Mouse (Mus musculus) right cerebral cortex, postnatal 10 days (tissue): ENCODE measurements at regions not wholly inside any gene's neighbourhood (a gene's known extent, or its start where the extent isn't known, plus 50 kb on each side); places are given as distances from the start of the nearest gene placed in this dataset.
A peak's percentile ranks its signal among the peaks of the same experiment; 100 is the strongest.

Source experiments
- DNase-seq, 2 experiments: peaks; one replicate each; pipeline ENCODE4 v3.0.0; 2021; ENCODE audit warnings: low spot score in 2 of 2

- peak; percentile 22 to 38 for DNase-seq
These were observed 688.1 kb downstream of the Gm826 start for GRCm38 (mm10) chr2:159645861-159646260.

- no peak for DNase-seq
These were observed 687.4 kb downstream of the Gm826 start for GRCm38 (mm10) chr2:159646595-159646994.

DNA sequence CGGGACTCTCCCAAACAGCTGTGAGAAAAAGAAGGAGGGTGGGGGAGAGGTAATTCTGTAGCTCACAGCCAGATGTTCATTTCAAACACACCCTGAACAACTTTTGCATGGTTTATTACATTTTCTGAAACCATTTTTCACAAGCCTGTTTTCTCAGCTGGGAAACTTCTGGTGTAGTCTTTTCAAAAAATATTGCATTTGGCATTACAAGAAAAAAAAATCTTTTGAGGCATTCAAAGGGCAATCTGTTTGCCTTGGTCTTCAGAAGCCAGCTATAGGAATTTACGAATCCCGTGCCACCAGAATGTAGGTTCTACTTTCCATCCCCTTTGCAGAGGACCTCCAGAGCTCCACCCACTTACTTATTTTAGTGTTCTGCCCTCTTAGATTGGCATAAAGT lies 681.7 kb downstream of the Gm826 start:
- DNase-seq: no peak

DNA sequence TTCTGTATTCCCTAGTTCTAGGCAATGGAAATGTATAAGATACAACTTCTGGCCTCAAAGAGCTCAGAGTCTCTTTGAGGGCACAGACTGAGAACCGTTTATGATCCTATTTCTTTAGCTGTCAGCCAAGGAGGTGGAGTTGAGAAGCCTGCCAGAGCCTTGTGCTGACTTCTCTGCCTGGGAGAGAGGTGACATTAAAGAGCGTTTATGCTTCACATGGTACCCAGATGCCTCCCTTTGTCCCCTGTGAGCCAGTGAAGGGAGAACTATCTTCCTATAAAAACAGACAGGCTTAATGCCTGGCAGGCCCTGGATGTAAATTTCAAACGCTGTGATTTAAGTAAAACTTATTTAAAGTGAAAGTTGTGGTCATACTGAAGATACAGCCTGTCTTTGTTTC lies 657.1 kb downstream of the Gm826 start:
- DNase-seq: no peak

GRCm38 (mm10) chr2:159680641-159681040 lies 653.3 kb downstream of the Gm826 start:
- DNase-seq: no peak

- no peak for DNase-seq
These were observed 630.9 kb downstream of the Gm826 start for GRCm38 (mm10) chr2:159703100-159703499.

DNA sequence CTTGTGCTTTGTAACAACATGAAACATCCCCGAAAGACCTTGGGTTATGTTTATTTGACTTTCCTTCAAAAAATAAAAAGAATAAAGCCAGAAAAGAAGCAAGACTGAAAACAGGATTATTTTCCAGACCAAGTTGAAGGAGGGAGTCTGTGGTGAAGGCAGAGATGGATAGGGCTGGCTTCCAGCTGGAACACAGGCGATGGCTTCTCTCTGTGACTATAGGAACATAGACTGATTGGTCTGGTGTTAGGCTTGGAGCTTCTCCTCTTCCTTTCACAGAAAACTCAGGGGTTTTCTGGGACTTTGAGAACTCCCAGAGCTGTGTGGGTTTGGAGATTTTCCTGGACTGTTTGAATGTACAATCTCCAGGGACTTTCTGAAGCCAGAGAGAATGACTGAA lies 625.8 kb downstream of the Gm826 start:
- no peak for DNase-seq

- no peak for DNase-seq
These were observed 619.3 kb downstream of the Gm826 start for GRCm38 (mm10) chr2:159714633-159715032.

DNA sequence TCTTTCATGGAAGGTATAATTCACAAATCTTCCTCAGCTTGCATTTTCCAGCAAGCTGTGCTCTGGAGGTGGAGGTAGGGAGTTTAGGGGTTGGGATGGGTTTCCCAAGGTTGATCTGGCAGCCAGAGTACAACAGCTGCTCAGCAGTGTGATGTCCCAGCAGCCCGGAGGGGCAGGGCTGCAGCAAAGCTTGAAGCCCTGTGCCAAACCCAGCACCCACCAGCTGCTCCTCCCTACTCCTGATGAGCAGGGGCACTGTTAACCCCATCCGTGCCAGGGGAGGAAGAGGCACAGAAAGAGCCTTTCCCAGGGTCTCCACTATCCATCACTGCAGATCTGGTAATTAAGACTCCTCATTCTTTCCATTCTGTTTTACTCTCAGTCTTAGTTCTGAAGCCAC lies 615.2 kb downstream of the Gm826 start:
- DNase-seq: no peak

DNA sequence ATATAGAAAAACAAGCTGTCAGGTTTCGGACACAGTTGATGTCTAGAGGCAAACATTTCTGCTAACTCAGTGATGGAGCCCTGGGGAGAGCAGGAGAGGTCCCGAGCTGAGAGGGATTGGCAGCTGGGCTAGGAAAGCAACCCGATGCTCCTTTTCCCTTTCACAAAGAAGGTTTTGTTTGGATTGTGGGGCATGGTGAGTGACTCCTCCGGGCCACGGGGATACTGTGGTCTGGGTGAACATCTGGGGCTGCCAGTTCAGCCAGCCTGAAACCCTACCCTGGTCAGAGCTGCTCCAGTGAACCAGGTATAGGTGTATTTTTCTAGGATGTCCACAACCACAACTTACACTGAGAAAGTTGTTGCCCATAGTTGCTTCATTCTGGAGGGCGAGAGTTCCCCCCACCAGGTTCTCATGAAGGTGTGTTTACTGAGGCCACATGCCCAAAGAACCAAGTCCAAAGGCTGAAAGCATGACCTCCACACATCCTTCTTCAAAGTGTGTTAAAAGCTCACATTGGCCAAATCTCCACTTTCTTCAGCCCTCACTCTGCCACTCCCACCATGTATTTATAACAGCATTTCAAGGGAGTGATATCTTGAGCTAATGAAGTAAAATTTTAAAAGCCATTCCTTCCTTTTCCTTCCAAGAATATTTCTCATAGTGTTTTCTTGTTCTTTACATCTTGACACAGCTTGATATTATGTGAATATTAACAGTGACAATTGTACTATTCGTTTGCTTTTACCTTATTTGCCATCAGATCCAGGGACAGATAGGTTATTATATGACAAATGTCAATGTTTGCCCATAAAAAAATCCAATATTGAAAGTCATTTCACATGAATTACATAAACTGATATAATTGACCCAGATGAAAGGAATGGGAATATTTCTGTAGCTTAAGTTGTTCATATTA lies 608.5 kb downstream of the Gm826 start:
- no peak for DNase-seq

GRCm38 (mm10) chr2:159729301-159729700 lies 604.7 kb downstream of the Gm826 start:
- DNase-seq: no peak

DNA sequence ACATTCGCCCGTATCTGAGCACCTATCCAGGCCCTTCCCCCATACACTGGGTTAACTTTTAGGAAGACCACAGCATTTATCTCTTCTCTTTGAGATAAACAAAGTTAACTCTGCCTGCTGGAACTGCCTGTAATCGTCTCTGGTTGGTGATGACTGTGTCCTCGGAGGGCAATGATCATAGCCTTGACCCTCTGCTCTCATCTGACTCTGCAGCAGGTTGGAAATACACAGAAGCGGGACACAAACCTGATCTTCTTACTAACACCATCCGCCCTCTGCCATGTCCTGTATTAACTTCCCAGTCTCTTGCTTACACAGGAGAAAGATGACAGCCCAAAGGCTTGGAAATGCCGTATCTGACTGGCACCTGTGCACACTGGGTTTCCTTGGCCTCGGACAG lies 603.7 kb downstream of the Gm826 start:
- no peak for DNase-seq

DNA sequence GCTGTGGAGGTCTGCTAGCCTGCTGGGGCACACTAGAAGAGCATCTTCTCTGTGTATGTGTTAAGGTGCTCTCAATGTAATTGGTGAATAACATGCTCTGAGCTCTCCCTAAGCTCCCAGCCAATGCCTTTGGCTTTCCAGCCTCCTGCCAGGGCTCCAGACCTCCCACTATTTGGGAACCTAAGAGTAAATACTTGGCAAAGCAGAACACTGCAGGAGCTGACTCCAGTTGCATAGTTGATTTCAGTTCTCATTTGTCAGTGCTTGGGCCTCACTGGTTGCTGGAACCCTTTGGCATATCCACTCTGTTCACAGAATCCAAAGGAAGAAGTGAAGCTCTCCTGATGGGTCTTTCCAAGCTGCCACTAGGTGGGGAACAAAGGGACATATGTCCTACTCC lies 602.7 kb downstream of the Gm826 start:
- DNase-seq: no peak

DNA sequence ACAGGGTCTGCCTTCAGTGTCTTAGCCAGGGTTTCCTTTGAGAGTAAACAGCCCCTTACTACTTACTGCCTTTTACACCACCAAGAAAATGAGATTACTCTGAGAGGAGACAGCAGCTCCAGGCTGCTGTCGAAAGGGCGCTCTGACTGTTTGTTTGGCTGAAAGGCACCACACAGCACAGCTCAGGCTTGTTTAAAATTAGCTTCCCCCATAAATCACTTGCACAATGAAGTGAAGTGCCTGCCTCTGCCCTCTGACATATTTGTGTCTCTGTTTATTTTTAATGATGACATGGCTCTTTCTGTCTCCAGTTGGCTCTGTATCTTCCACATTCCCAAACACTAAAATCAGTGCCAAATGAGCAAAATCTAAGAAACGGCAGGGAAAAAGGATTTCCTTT lies 601.5 kb downstream of the Gm826 start:
- no peak for DNase-seq

DNA sequence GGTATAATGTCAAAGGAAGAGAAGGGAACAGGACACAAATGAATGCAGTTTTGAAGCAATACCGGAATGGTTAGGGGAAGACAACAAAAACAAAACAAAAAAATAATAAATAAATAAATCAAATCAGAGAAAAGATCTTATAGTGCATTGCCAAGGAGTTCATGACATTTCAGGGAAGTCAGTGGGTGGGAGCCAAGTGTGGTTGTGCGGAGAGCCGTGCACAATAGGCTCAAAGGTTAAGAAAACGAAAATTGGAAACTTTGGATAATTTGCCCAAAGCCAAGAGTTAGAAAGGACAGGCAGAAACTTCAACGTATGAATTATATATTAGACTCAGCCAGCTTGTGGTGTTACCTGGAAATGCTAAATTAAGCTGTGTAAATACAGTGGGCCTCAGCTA lies 599.4 kb downstream of the Gm826 start:
- DNase-seq: no peak

DNA sequence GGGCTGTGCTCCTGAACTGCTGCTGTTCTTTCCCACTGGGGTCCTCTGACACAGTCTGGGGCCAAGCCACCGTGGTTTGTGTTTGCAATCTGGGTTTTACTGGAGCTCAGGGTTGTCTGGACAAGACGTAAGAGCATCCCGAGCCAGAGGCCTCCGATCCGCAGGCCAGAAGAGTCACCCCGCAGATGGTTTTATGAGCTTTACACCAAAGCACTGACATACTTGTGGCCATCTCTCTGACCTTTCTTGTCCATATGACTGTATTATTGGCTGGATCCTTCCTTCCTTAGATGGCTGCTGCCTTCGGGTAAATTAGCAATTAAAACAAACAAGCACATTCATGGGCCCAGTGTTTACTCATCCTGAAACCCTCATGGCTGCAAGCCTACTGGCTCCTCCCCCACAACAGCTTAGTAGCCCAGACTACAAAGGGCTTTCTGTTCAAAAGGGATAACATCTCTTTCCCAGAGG lies 578.4 kb downstream of the Gm826 start:
- DNase-seq: peak; percentile 60 to 69

- no peak for DNase-seq
These were observed 573.2 kb downstream of the Gm826 start for GRCm38 (mm10) chr2:159760806-159761205.

DNA sequence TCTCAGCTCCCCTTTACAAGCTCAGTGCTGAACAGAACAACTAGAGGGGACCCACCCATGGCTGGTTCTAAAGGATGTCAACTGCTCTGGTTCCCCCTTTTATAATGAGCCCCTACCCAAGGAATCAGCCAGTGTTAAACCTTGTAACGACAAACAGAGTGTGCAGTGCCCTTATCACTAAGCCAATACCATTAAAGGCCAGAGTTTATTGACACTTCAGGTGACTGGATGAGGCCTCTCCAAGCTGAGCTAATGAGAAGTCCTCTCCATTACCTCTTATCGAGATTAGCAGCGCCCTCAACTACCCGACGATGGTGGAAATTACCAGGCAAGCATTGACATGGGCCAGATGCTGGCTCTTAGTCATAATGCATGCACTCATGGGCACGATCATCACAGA lies 570.8 kb downstream of the Gm826 start:
- DNase-seq: no peak
